Mouse (Mus musculus) layer of hippocampus, adult 9-10 months (tissue): Measurements from ENCODE around the gene Cd82.

Source experiments
- DNase-seq: peaks from one replicate; pipeline ENCODE4 v3.0.0; 2022; ENCODE audit warnings: low spot score

The Cd82 gene

GRCm38 (mm10) chr2:93466314-93466713, 3.4 kb upstream of the Cd82 start:
- DNase-seq: no peak

DNA sequence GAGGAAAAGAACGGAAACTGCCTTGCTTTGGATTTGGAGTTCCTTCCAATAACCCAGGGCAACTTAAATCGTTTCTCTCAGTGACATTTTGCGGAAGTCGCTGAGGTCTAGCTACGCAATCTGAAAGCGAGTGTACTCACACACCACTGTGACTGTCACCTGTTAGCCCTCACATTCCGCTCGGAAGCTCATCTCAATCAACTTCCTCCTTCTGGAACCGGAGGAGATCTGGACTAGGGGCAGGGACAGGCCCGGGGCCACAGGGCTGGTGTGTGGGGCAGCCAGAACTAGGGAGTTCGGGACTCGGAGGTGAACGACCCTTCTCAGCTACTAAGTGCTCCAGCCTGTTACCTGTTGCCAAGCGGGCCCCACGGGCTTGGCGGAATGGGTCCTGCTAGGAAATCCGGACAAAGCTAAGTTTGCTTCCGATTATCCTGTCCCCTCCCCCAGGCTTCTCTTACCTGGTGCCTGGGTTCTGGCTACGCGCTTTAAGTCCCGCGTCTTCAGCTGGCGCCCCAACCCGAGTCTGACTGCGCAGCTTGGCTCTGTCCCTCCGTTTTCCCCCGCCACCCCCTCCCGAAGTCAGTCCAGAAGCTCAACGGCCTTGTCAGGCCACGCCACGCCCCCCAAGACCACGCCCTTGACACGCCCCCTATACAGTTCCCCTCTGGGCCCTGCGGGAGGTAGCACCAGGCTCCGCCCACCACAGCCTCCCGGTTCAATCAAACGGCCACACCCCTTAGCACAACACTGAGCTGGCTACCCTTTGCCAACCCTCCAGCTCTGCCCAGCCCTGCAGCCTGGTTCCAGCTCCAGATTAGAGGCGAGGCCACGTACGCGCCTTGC, 848 bp downstream of the Cd82 start:
- DNase-seq: peak; percentile 75

- DNase-seq: no peak
Observed at GRCm38 (mm10) chr2:93460786-93461469, 2.0 kb downstream of the Cd82 start.

GRCm38 (mm10) chr2:93459208-93459920, 3.6 kb downstream of the Cd82 start:
- no peak for DNase-seq

- DNase-seq: no peak
Observed at GRCm38 (mm10) chr2:93458332-93459207, 4.4 kb downstream of the Cd82 start.

DNA sequence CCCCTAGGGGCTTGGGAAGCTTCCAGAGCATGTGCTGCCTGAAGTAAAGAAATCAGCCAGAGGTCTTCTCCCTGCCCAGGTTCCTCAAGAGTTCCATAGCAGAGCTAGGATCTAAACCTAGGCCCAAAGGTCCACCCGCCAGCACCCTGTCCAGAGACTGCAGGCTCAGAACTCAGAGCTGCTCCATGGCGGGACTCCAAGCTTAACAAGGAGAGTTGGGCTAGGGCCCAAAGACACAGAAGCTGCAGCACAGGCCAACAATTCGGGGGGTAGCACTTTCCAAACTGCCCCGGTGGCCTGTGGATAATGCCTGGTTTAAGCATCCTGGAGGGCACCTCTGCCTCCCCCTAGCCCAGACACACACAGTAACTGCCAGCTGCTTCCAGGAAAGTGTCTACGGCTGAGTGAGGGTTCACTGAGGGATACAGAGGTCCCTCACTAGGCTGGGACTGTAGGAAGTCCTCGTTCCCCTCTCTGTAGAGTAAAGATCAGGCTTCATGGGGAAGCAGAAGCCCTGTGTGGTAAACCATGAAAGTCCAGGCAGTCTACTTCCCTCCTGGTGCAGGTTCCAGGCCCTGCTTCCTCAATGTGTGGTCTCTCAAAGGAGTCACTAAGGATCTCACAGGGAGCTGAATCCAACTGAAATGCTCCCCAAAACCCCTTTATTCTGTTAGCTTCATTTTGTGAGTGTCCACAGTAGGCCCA, 5.4 kb downstream of the Cd82 start:
- DNase-seq: no peak

- DNase-seq: no peak
Observed at GRCm38 (mm10) chr2:93456140-93456539, 6.8 kb downstream of the Cd82 start.

DNA sequence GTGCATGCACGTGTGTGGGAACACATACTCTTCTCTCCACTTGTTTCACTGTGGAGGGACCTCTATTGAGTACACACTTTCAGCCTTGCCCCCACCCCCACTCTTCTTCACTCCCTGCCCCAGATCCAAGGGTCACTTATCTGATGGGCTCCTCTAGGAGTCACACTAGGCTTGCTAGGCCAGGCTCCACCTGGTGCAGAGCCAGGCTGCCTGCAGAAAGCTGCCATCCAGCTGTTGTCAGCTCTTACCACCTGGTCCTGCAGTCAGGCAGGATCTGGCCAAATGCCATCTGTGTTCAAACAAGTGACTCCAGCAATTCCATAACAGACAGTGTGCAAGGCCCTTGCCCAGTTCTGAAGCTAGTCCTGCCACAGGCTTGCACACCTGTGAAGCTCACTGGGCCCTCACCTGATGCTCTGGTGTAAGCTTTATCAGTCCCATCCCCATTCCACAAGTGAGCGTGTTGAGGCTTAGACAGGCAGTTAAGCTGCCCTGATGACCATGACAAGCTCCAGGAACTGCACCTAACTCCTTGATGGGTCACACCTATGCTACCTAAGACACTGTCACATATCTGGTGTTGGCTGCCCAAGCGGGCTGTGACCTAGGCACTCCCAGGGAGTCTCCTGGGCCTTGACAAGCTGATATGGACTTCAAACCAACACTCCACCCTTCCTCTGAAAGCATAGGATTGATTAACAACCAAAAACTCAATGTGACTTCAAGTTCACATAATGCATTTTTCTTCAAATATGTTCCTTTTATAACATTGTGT, 7.9 kb downstream of the Cd82 start:
- DNase-seq: no peak

GRCm38 (mm10) chr2:93454334-93454733, 8.6 kb downstream of the Cd82 start:
- no peak for DNase-seq

- no peak for DNase-seq
Observed at GRCm38 (mm10) chr2:93453046-93453445, 9.9 kb downstream of the Cd82 start.

GRCm38 (mm10) chr2:93452506-93452905, 10.4 kb downstream of the Cd82 start:
- DNase-seq: no peak

DNA sequence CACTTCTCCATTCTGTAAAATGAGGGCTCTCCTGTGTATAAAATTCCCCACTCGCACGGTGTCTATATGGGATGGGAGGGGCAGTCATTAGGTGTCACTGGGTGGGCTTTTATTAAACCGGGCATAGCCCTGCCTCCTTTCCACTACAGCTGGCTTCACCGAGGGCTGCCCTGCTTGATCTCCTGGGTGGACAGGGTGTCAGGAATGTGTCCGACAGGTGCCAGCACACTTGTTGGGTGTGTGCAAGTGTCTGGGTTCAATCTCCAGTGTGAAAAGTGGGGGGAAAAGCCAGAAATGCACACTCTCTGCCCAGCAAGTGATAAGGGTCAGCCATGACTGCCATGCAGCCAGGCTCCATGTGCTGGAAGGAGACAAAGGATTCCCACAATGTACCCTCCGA, 10.9 kb downstream of the Cd82 start:
- no peak for DNase-seq

DNA sequence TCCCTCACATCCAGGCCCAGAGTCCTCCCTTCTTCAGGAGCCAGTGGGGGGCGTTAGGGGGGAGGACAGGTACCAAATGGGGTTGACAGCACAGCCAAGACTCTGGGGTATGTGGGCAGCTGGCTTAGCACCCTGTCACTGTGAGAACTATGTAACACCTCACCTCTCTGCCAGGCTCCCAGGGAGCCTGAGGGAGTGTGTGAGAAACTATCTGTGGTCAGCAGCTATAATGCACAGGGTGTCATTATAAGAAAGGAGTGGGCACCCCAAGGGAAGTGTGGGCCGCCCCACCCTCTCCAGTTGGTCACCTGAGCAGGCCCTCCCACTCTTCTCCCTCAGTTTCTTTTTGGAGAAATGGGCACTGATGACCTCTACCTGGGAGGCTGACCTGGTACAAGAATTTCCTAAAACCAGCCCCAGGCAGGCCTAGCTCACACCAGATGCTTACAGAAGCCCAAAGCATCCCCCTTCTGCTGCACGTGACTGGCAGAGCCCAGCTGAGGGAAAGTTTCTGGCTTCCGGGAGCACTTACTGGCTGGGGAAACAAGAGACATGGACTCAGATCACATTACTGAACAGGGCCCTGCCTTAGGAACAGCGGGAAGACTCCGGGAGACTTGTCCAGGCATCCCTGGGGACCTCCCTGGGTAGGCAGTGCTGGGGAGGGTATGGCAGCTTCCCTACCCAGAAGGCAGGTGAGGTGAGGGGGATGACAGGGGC, 11.6 kb downstream of the Cd82 start:
- DNase-seq: no peak

- no peak for DNase-seq
Observed at GRCm38 (mm10) chr2:93450695-93451094, 12.2 kb downstream of the Cd82 start.

DNA sequence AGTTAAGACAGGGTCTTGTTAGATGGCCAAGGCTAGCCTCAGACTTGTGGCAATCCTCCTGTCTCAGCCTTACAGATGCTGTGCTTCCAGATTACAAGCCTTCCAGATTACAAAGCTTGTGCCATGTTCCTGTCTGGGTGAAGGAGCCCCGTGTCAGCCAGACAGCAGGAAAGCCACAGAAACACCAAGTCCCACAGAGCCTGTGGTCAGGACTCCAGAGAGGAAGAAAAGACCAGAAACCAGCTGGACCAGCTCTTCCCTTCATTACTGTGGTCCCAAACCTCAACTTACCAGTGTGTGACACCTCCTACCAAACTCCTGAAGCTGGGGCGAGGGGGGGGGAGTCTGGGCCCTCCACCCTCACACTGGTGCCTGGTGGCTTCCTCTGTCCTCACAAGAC, 13.3 kb downstream of the Cd82 start:
- DNase-seq: no peak

DNA sequence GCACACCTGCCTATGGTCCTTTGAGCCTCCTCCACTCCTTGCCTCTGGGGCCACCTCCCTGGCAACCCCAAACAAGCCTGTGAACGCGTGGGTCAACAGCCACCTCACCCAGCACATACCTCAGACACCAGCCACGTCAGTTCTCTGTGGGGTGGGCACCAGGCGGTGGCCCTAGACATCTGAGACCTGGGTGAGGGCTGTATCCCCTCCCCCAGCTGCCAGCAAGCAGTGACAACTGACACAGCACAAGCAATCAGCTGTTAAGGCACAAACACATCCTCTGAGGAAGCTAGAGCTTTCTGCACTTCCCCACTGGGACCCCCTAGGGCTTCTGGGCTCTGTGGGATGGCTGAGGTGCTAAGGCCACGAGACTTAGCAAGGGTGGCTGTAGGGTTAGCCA, 14.2 kb downstream of the Cd82 start:
- DNase-seq: no peak

DNA sequence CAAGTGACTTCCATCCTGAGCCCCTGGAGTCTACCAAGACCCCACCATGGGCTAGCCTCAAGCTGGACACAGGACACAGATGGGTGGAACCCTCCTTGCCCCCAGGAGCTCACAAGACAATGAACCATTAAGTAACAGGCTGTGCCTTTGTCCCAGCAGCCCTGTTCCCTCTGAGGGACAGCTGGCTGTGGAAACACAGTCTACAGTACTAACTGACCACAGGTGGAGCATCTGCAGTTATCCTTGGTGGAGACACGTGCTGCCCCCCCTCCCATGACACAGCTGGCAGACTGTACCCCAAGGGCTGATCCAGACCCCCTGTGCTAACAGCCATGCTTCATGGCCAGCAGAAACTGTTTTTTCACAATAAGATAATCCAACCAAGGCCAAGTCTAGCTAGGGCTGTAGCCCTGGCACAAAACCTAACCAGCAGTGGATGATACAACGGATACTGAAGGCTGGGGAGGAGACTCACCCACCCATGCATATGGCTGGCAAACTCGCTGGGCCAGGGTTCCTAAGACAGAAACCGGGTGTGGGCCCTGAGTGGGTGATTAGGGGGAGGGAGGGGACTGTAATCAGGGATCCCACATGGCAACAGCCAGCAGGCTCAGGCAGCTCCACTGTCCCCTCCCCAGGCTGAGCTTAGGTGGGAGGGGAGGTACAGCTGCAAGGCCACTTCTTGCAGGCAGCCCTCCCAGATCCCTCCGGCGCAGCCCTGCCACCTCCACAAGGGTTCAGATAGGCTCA, 15.3 kb downstream of the Cd82 start:
- DNase-seq: no peak

GRCm38 (mm10) chr2:93446606-93447353, 16.2 kb downstream of the Cd82 start:
- DNase-seq: no peak
